Mouse (Mus musculus) liver, adult 2 months (tissue): ENCODE measurements around the gene Rad51b.

Source experiments
- CTCF ChIP-seq: fragments of 200-500 bp; IDR thresholded peaks from 2 replicates; pipeline ENCODE4 v1.5.1; 2011; ENCODE audit warnings: low read depth, low read length, control low read depth
- POLR2A ChIP-seq: fragments of 200-500 bp; IDR thresholded peaks from 2 replicates; pipeline ENCODE4 v1.6.1; 2011; ENCODE audit warnings: low read length, control low read depth; ENCODE audit not compliant: insufficient read depth; ENCODE audit errors: extremely low read depth

DNA sequence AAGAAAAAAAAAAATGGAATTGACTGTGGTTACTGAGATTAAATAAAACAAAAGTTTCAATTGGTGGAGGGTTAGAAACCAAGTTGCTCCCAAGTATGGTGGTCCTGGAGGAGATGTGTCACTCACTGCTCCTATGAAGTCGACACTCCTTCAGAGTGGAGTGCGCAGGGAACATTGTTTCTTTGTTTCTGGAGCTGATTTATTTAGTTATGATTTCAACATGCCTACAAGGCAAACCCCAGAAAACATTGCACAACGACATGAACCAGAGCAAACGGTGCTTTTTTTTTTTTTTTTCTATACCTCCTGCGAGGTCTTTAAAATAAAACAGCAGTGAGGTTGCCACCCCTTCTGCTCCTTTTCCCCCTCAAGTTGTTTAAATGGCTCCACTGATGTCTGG lies 75.6 kb downstream of the Rad51b start:
- TF ChIP-seq CTCF (no peak), POLR2A (no peak)
